Mouse (Mus musculus): ENCODE measurements around the gene As3mt.

DNA sequence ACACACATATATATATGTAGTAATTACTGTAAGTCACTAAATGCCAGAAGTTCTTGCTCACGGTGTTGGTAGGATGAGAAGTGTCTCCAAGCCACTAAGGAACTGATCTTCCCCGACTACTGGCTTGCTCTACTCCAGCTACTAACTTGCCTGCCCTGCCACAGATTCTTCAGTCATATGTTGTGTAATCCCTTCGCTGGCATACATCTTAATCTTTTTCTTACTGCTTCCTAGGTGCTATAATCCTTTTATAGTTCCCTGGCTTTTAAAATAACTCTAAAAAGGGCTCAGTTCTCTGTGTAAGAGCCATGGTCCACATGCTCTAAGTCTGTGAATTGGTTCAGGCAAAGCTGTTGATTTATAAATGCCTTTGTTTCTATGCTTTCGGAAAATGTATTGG is 78.4 kb downstream of the As3mt start:
- TF ChIP-seq CTCF (IDR thresholded peaks at IDR 0.05; ENCODE audit: low read depth, low read length) (no peak), GATA1 (IDR thresholded peaks at IDR 0.05; ENCODE audit: borderline replicate concordance, low read length) (no peak), POLR2AphosphoS5 (IDR thresholded peaks at IDR 0.05; ENCODE audit: insufficient replicate concordance, low read depth, low read length) (no peak), TAL1 (conservative IDR thresholded peaks at IDR 0.05; ENCODE audit: low read depth, low read length) (no peak)

Data from G1E (cell line).